Mouse (Mus musculus) heart, postnatal 0 days (tissue): Measurements from ENCODE around the gene Ifi206. TPM values are rescaled to one million over a fixed set of nuclear protein-coding genes. Genes with fewer than 3 reads are reported as not detected.

ENCODE experiments used
- ATAC-seq: fragments of 200-750 bp; cut with Nextera tagmentation; 2 replicates; pipeline ENCODE4 v1.8.0; 2017; ENCODE audit warnings: low read depth, moderate number of reproducible peaks, moderate library complexity; ENCODE audit not compliant: insufficient read depth
- DNase-seq: peaks from one replicate; pipeline ENCODE4 v3.0.0-alpha.2; 2016; ENCODE audit warnings: low spot score
- H3K27ac ChIP-seq: fragments of 300-500 bp; sonication (generic); 2 replicates; pipeline ENCODE4 v1.5.1; 2014; ENCODE audit warnings: low read depth, mild to moderate bottlenecking
- H3K27me3 ChIP-seq: fragments of 300-500 bp; sonication (generic); 2 replicates; pipeline ENCODE4 v1.6.1; 2014; ENCODE audit warnings: low read length, mixed read lengths; ENCODE audit not compliant: control insufficient read depth, insufficient read depth
- H3K36me3 ChIP-seq: fragments of 300-500 bp; sonication (generic); replicated peaks from 2 replicates; pipeline ENCODE4 v1.6.1; 2014; ENCODE audit warnings: low read length, mixed read lengths; ENCODE audit not compliant: control insufficient read depth, insufficient read depth
- H3K4me1 ChIP-seq: fragments of 300-500 bp; sonication (generic); 2 replicates; pipeline ENCODE4 v1.6.1; 2014; ENCODE audit warnings: antibody characterized with exemption; ENCODE audit not compliant: control insufficient read depth, insufficient read depth
- H3K4me2 ChIP-seq: fragments of 300-500 bp; sonication (generic); 2 replicates; pipeline ENCODE4 v1.6.1; 2014; ENCODE audit warnings: low read depth, mild to moderate bottlenecking, low read length, moderate library complexity
- H3K4me3 ChIP-seq: fragments of 300-500 bp; sonication (generic); 2 replicates; pipeline ENCODE4 v1.5.1; 2014; ENCODE audit warnings: low read depth, low read length
- H3K9ac ChIP-seq: fragments of 300-500 bp; sonication (generic); replicated peaks from 2 replicates; pipeline ENCODE4 v1.6.1; 2014; ENCODE audit warnings: low read depth, low read length, mixed read lengths
- H3K9me3 ChIP-seq: fragments of 300-500 bp; sonication (generic); replicated peaks from 2 replicates; pipeline ENCODE4 v1.6.1; 2016; ENCODE audit warnings: low read length; ENCODE audit not compliant: control insufficient read depth
- CTCF ChIP-seq: IDR thresholded peaks from 2 replicates; pipeline ENCODE4 v1.5.1; 2016; ENCODE audit warnings: antibody characterized with exemption, control low read depth, low read depth
- EP300 ChIP-seq: IDR thresholded peaks from 2 replicates; pipeline ENCODE4 v1.6.1; 2016; ENCODE audit warnings: antibody characterized with exemption, low read depth
- WGBS: fragments of 180-500 bp; shearing (Covaris S2); extraction: QIAGEN DNeasy Blood & Tissue Kit; methylation state at CpG from one replicate; pipeline ENCODE4 v1.1.7; 2014; 5-methylcytosine and 5-hydroxymethylcytosine counted together
- polyA plus RNA-seq: library from polyadenylated mRNA; unstranded; fragments of >200 nt; fragmentation: Nextera tagmentation; extraction: Ambion mirVana; gene quantifications from 2 replicates; pipeline ENCODE4 v1.2.1, GENCODE M21; 2015
- total RNA-seq: library from RNA; depleted of rRNA; stranded (reverse); fragments of >200 nt; gene quantifications from 2 replicates; pipeline ENCODE4 v1.2.3, GENCODE M21; 2014; ENCODE audit warnings: low replicate concordance

Ifi206 gene
- total and polyA plus RNA-seq, 2 experiments from 2014 or later = 0.14 to 0.27 TPM

- no peak overlapping the region for H3K27ac ChIP-seq
- no peak for TF ChIP-seq CTCF
- no peak for TF ChIP-seq EP300
- H3K9ac ChIP-seq = no peak overlapping the region
- H3K4me3 ChIP-seq = no peak overlapping the region
- no peaks in the 10 kb centered on the region for H3K9me3 ChIP-seq
- no peaks in the 10 kb centered on the region for H3K4me1 ChIP-seq
- H3K27me3 ChIP-seq = no peaks in the 10 kb centered on the region
- ATAC-seq = no peak
- no peaks in the 10 kb centered on the region for H3K36me3 ChIP-seq
- H3K4me2 ChIP-seq = no peak overlapping the region
- 81% methylated on average over 5 of the region's 5 CpGs for WGBS
- DNase-seq = peak; percentile 9
Observed at GRCm38 (mm10) chr1:173456761-173457160, 34.1 kb downstream of the Ifi206 start.

- WGBS = 46% methylated on average over 7 of the region's 7 CpGs
- Histone ChIP-seq H3K4me2 (no peak overlapping the region), H3K9me3 (no peaks in the 10 kb centered on the region), H3K9ac (no peak overlapping the region), H3K27me3 (no peaks in the 10 kb centered on the region), H3K4me1 (no peaks in the 10 kb centered on the region), H3K27ac (no peak overlapping the region), H3K4me3 (no peak overlapping the region), H3K36me3 (no peaks in the 10 kb centered on the region)
- DNase-seq (peak; percentile 30), ATAC-seq (no peak; the same call in 1 of the 2 replicates)
- no peak for TF ChIP-seq EP300
- TF ChIP-seq CTCF = peak; percentile 80
Observed at GRCm38 (mm10) chr1:173456139-173456754, 34.6 kb downstream of the Ifi206 start.

- no peak for ATAC-seq
- no peaks in the 10 kb centered on the region for H3K36me3 ChIP-seq
- no peaks in the 10 kb centered on the region for H3K4me1 ChIP-seq
- H3K9me3 ChIP-seq = no peaks in the 10 kb centered on the region
- H3K27ac ChIP-seq = no peak overlapping the region
- TF ChIP-seq EP300 = no peak
- no peak for TF ChIP-seq CTCF
- H3K4me2 ChIP-seq = no peak overlapping the region
- no peaks in the 10 kb centered on the region for H3K27me3 ChIP-seq
- DNase-seq = no peak
- WGBS = 88% methylated on average over 5 of the region's 5 CpGs
- no peak overlapping the region for H3K4me3 ChIP-seq
- no peak overlapping the region for H3K9ac ChIP-seq
Observed at GRCm38 (mm10) chr1:173451665-173452064, 39.2 kb downstream of the Ifi206 start.

- TF ChIP-seq CTCF (no peak), EP300 (no peak)
- Histone ChIP-seq H3K4me2 (no peak overlapping the region), H3K4me3 (no peak overlapping the region), H3K9ac (no peak overlapping the region), H3K4me1 (no peaks in the 10 kb centered on the region), H3K27me3 (no peaks in the 10 kb centered on the region), H3K27ac (no peak overlapping the region), H3K36me3 (no peaks in the 10 kb centered on the region), H3K9me3 (no peaks in the 10 kb centered on the region)
- no peak for ATAC-seq
- WGBS = 68% methylated on average over 4 of the region's 4 CpGs
- no peak for DNase-seq
Observed at GRCm38 (mm10) chr1:173450621-173451020, 40.2 kb downstream of the Ifi206 start.

- ATAC-seq = no peak
- H3K9ac ChIP-seq = no peak overlapping the region
Observed at GRCm38 (mm10) chr1:173447067-173447466, 43.8 kb downstream of the Ifi206 start.

GRCm38 (mm10) chr1:173443061-173443460, 47.8 kb downstream of the Ifi206 start:
- no peak overlapping the region for H3K27ac ChIP-seq
- DNase-seq (no peak), ATAC-seq (no peak)
- TF ChIP-seq EP300 (no peak), CTCF (no peak)
- no peaks in the 10 kb centered on the region for H3K9me3 ChIP-seq
- no peak overlapping the region for H3K4me3 ChIP-seq
- 79% methylated on average over 1 of the region's 1 CpGs for WGBS
- H3K4me2 ChIP-seq = no peak overlapping the region
- no peaks in the 10 kb centered on the region for H3K4me1 ChIP-seq
- H3K36me3 ChIP-seq = no peaks in the 10 kb centered on the region
- H3K9ac ChIP-seq = no peak overlapping the region
- no peaks in the 10 kb centered on the region for H3K27me3 ChIP-seq

More at GRCm38 (mm10) chr1:173447067-173447466, 43.8 kb downstream of the Ifi206 start:
- Histone ChIP-seq H3K36me3 (no peaks in the 10 kb centered on the region), H3K4me1 (no peaks in the 10 kb centered on the region), H3K27me3 (no peaks in the 10 kb centered on the region), H3K27ac (no peak overlapping the region), H3K9me3 (no peaks in the 10 kb centered on the region), H3K4me3 (no peak overlapping the region), H3K4me2 (no peak overlapping the region)
- TF ChIP-seq CTCF (no peak), EP300 (no peak)
- 38% methylated on average over 4 of the region's 4 CpGs for WGBS
- DNase-seq = no peak
